Mouse (Mus musculus) erythroblast, embryonic 14.5 days (primary cell): ENCODE results near the gene Rab5c.

ENCODE experiments used
- GATA1 ChIP-seq: IDR thresholded peaks from 2 replicates; pipeline ENCODE4 v1.6.1; 2012; ENCODE audit warnings: low read length, inconsistent platforms, mixed read lengths
- TAL1 ChIP-seq: IDR thresholded peaks from 3 replicates; pipeline ENCODE4 v1.6.1; 2012; ENCODE audit warnings: low read length, inconsistent platforms, mixed read lengths

GRCm38 (mm10) chr11:100757566-100757965, 19.6 kb upstream of the Rab5c start:
- TF ChIP-seq TAL1 (no peak), GATA1 (no peak)
